Mouse (Mus musculus) left cerebral cortex, adult 18-20 months (tissue): ENCODE results near the gene Rnf11. TPM values are rescaled to one million over a fixed set of nuclear protein-coding genes. Genes with fewer than 3 reads are reported as not detected.
A peak's percentile ranks its signal among the peaks of the same experiment; 100 is the strongest.

Experiments used
- DNase-seq, 2 experiments: peaks; one replicate each; pipeline ENCODE4 v3.0.0; 2021 to 2022; ENCODE audit warnings: low spot score in 2 of 2, mixed read lengths in 1 of 2
- total RNA-seq, 2 experiments: library from RNA; stranded (reverse); gene quantifications; 2 replicates each; pipeline ENCODE4 v1.2.3; 2021

The Rnf11 gene
- total RNA-seq, 2 experiments from 2014 or later, result 222 to 227 TPM

- DNase-seq, result no peak
These were observed 39.1 kb downstream of the Rnf11 start for GRCm38 (mm10) chr4:109445397-109445796.

GRCm38 (mm10) chr4:109444951-109445350 lies 39.6 kb downstream of the Rnf11 start:
- DNase-seq, result no peak

- DNase-seq, result no peak
These were observed 40.1 kb downstream of the Rnf11 start for GRCm38 (mm10) chr4:109444471-109444870.

GRCm38 (mm10) chr4:109442649-109443048 lies 41.9 kb downstream of the Rnf11 start:
- peak; percentile 55 to 65 for DNase-seq

GRCm38 (mm10) chr4:109442126-109442525 lies 42.4 kb downstream of the Rnf11 start:
- no peak for DNase-seq

- DNase-seq, result no peak
These were observed 43.5 kb downstream of the Rnf11 start for GRCm38 (mm10) chr4:109441000-109441399.

- no peak for DNase-seq
These were observed 44.1 kb downstream of the Rnf11 start for GRCm38 (mm10) chr4:109440381-109440780.

- DNase-seq, result no peak
These were observed 44.7 kb downstream of the Rnf11 start for GRCm38 (mm10) chr4:109439825-109440248.

GRCm38 (mm10) chr4:109439101-109439500 lies 45.4 kb downstream of the Rnf11 start:
- no peak for DNase-seq

GRCm38 (mm10) chr4:109437913-109438878 lies 46.3 kb downstream of the Rnf11 start:
- DNase-seq, result peak; percentile 51 to 67

GRCm38 (mm10) chr4:109434256-109434655 lies 50.3 kb downstream of the Rnf11 start:
- DNase-seq, result no peak

- no peak for DNase-seq
These were observed 50.9 kb downstream of the Rnf11 start for GRCm38 (mm10) chr4:109433641-109434040.

- no peak for DNase-seq
These were observed 51.7 kb downstream of the Rnf11 start for GRCm38 (mm10) chr4:109432668-109433375.

GRCm38 (mm10) chr4:109430854-109431253 lies 53.7 kb downstream of the Rnf11 start:
- DNase-seq, result peak; percentile 48 to 55

GRCm38 (mm10) chr4:109430250-109430649 lies 54.3 kb downstream of the Rnf11 start:
- no peak for DNase-seq

GRCm38 (mm10) chr4:109427058-109427457 lies 57.5 kb downstream of the Rnf11 start:
- no peak for DNase-seq

GRCm38 (mm10) chr4:109423438-109423837 lies 61.1 kb downstream of the Rnf11 start:
- DNase-seq, result peak in 1 of 2 experiments; percentile 36

GRCm38 (mm10) chr4:109422436-109422835 lies 62.1 kb downstream of the Rnf11 start:
- no peak for DNase-seq

- DNase-seq, result no peak
These were observed 62.9 kb downstream of the Rnf11 start for GRCm38 (mm10) chr4:109421608-109422007.

GRCm38 (mm10) chr4:109420138-109420795 lies 64.3 kb downstream of the Rnf11 start:
- no peak for DNase-seq

GRCm38 (mm10) chr4:109419563-109419962 lies 65.0 kb downstream of the Rnf11 start:
- no peak for DNase-seq
